Mouse (Mus musculus): ENCODE measurements at regions not wholly inside any gene's neighbourhood (a gene's known extent, or its start where the extent isn't known, plus 50 kb on each side); places are given as distances from the start of the nearest gene placed in this dataset.

DNA sequence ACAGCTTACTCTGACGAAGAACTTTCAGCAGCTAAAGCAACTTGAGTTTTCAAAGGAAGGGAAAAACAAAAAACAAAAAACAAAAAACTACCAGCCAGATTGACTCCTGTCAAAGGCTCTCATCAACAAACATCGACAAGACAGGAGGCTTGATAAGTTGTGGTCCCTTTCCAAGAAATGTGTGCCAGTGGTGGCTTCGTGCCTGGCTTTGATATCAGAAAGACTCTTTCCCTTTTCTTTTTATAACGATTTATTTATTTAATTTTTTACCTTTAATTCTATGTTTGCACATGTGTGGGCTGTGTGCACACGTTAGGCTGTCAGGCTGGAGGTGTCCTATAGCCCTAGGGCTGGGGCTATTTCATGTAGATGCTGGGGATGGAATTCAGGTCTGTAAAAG, 60.4 kb downstream of the Dact1 start:
- TF ChIP-seq CTCF (conservative IDR thresholded peaks at IDR 0.05; ENCODE audit: low read length), result no peak
- TF ChIP-seq NANOG (IDR thresholded peaks at IDR 0.05; ENCODE audit: borderline replicate concordance, low read length), result no peak
- no peak for TF ChIP-seq POU5F1 (IDR thresholded peaks at IDR 0.05; ENCODE audit: borderline replicate concordance, low read length)
